Mouse (Mus musculus) liver, adult 2 months (tissue): ENCODE measurements around the gene Cphx2. TPM values are rescaled to one million over a fixed set of nuclear protein-coding genes. Genes with fewer than 3 reads are reported as not detected.
"Not testable (repeated sequence)": the region's sequence is repeated elsewhere in the genome, so short reads cannot be mapped to it uniquely, and the experiment has no call there.

ENCODE experiments used
- DNase-seq: peaks from one replicate; pipeline ENCODE4 v3.0.0-alpha.2; 2011; ENCODE audit warnings: low read depth, low spot score; ENCODE audit errors: extremely low read depth
- H3K27ac ChIP-seq: fragments of 200-500 bp; replicated peaks from 2 replicates; pipeline ENCODE4 v1.5.1; 2012; ENCODE audit warnings: low read depth, mild to moderate bottlenecking, control low read depth, inconsistent platforms, low read length; ENCODE audit not compliant: insufficient read depth
- H3K27me3 ChIP-seq: fragments of 200-500 bp; 2 replicates; pipeline ENCODE4 v1.6.1; 2012; ENCODE audit warnings: mild to moderate bottlenecking, moderate library complexity, low read length, inconsistent platforms; ENCODE audit not compliant: control insufficient read depth, insufficient read depth
- H3K36me3 ChIP-seq: fragments of 200-500 bp; 2 replicates; pipeline ENCODE4 v1.6.1; 2012; ENCODE audit warnings: low read length, inconsistent platforms; ENCODE audit not compliant: control insufficient read depth, insufficient read depth
- H3K4me1 ChIP-seq: fragments of 200-500 bp; 2 replicates; pipeline ENCODE4 v1.6.1; 2011; ENCODE audit warnings: low read length; ENCODE audit not compliant: control insufficient read depth, insufficient read depth
- H3K4me3 ChIP-seq: fragments of 200-500 bp; 2 replicates; pipeline ENCODE4 v1.5.1; 2011; ENCODE audit warnings: low read depth, mild to moderate bottlenecking, control low read depth, low read length, moderate library complexity; ENCODE audit not compliant: insufficient read depth
- H3K79me2 ChIP-seq: fragments of 200-500 bp; 2 replicates; pipeline ENCODE4 v1.6.1; 2012; ENCODE audit warnings: inconsistent platforms, mild to moderate bottlenecking, low read length, moderate library complexity; ENCODE audit not compliant: control insufficient read depth, insufficient read depth
- H3K9ac ChIP-seq: fragments of 200-500 bp; 2 replicates; pipeline ENCODE4 v1.6.1; 2012; ENCODE audit warnings: low read depth, mild to moderate bottlenecking, control low read depth, inconsistent platforms, low read length
- WGBS: fragments of 180-500 bp; shearing (Covaris S2); methylation state at CpG from one replicate; pipeline ENCODE4 v1.1.7; 2018; 5-methylcytosine and 5-hydroxymethylcytosine counted together
- polyA plus RNA-seq: library from polyadenylated mRNA; depleted of rRNA; stranded (reverse); fragments of >200 nt; gene quantifications from 2 replicates; pipeline ENCODE4 v1.2.3, GENCODE M21; 2012; rRNA removed
- total RNA-seq: library from RNA; depleted of rRNA; stranded (reverse); fragments of >200 nt; gene quantifications from 2 replicates; pipeline ENCODE4 v1.2.3, GENCODE M21; 2014; rRNA removed

Gene Cphx2
- total RNA-seq (not detected in 2 replicates), polyA plus RNA-seq (0.21 TPM in 1 of 2 replicates, not detected in the other)

- H3K79me2 ChIP-seq, DNase-seq, H3K9ac ChIP-seq, H3K27me3 ChIP-seq, H3K4me1 ChIP-seq, H3K36me3 ChIP-seq, H3K27ac ChIP-seq, H3K4me3 ChIP-seq: not testable (repeated sequence)
- no CpG with 5 or more reads among the region's 6 CpGs for WGBS
Observed at GRCm38 (mm10) chr14:26081216-26081615, at the start of gene Cphx2. Gene Cphx2, plus strand, starts transcription at chr14:26081516.

- H3K4me3 ChIP-seq, DNase-seq, H3K27ac ChIP-seq, H3K27me3 ChIP-seq, H3K4me1 ChIP-seq, H3K79me2 ChIP-seq, H3K36me3 ChIP-seq, H3K9ac ChIP-seq: not testable (repeated sequence)
- WGBS: no CpG with 5 or more reads among the region's 3 CpGs
Observed at GRCm38 (mm10) chr14:26034364-26034763, 47.0 kb upstream of the Cphx2 start.

- not testable (repeated sequence) for H3K79me2 ChIP-seq, H3K27me3 ChIP-seq, H3K4me1 ChIP-seq, H3K9ac ChIP-seq, H3K36me3 ChIP-seq, H3K4me3 ChIP-seq, H3K27ac ChIP-seq, DNase-seq
- no CpG with 5 or more reads among the region's 6 CpGs for WGBS
Observed at GRCm38 (mm10) chr14:26035439-26035838, 45.9 kb upstream of the Cphx2 start.

GRCm38 (mm10) chr14:26042611-26043010 is 38.7 kb upstream of the Cphx2 start, which contains the start of gene Gm9780:
Gene Gm9780, minus strand, starts transcription at chr14:26042711.
- H3K4me1 ChIP-seq, H3K27ac ChIP-seq, H3K27me3 ChIP-seq, H3K4me3 ChIP-seq, H3K9ac ChIP-seq, DNase-seq, H3K79me2 ChIP-seq, H3K36me3 ChIP-seq: not testable (repeated sequence)
- no CpG with 5 or more reads among the region's 26 CpGs for WGBS

- H3K27me3 ChIP-seq, DNase-seq, H3K4me3 ChIP-seq, H3K79me2 ChIP-seq, H3K9ac ChIP-seq, H3K4me1 ChIP-seq, H3K36me3 ChIP-seq, H3K27ac ChIP-seq: not testable (repeated sequence)
- no CpG with 5 or more reads among the region's 5 CpGs for WGBS
Observed at GRCm38 (mm10) chr14:26045007-26045406, 36.3 kb upstream of the Cphx2 start.

- not testable (repeated sequence) for H3K9ac ChIP-seq, DNase-seq, H3K4me3 ChIP-seq, H3K36me3 ChIP-seq, H3K79me2 ChIP-seq, H3K27ac ChIP-seq, H3K4me1 ChIP-seq, H3K27me3 ChIP-seq
- WGBS: no CpG with 5 or more reads among the region's 8 CpGs
Observed at GRCm38 (mm10) chr14:26047026-26047425, 34.3 kb upstream of the Cphx2 start.

GRCm38 (mm10) chr14:26048767-26049166 is 32.5 kb upstream of the Cphx2 start:
- not testable (repeated sequence) for H3K9ac ChIP-seq, H3K79me2 ChIP-seq, H3K4me1 ChIP-seq, H3K4me3 ChIP-seq, H3K36me3 ChIP-seq, H3K27me3 ChIP-seq, DNase-seq, H3K27ac ChIP-seq
- WGBS: no CpG with 5 or more reads among the region's 9 CpGs

- H3K79me2 ChIP-seq, H3K4me3 ChIP-seq, H3K4me1 ChIP-seq, H3K36me3 ChIP-seq, H3K27me3 ChIP-seq, H3K9ac ChIP-seq, DNase-seq, H3K27ac ChIP-seq: not testable (repeated sequence)
- WGBS: no CpG with 5 or more reads among the region's 3 CpGs
Observed at GRCm38 (mm10) chr14:26058184-26058583, 23.1 kb upstream of the Cphx2 start.

- H3K4me3 ChIP-seq, H3K79me2 ChIP-seq, H3K36me3 ChIP-seq, H3K9ac ChIP-seq, H3K4me1 ChIP-seq, H3K27me3 ChIP-seq, H3K27ac ChIP-seq, DNase-seq: not testable (repeated sequence)
- WGBS: no CpG with 5 or more reads among the region's 6 CpGs
Observed at GRCm38 (mm10) chr14:26059362-26059761, 22.0 kb upstream of the Cphx2 start.
